Mouse (Mus musculus): ENCODE results near the gene Pabpc6. TPM values are rescaled to one million over a fixed set of nuclear protein-coding genes. Genes with fewer than 3 reads are reported as not detected.

Gene Pabpc6
- polyA plus RNA-seq, 1 experiment = not detected

- H3K27ac ChIP-seq (ENCODE audit: insufficient read depth, low read depth, low read length) = no peak overlapping the region
Measured at GRCm38 (mm10) chr17:9658651-9659050, 10.9 kb downstream of the Pabpc6 start.

GRCm38 (mm10) chr17:9654155-9654554 lies 15.4 kb downstream of the Pabpc6 start:
- no peak for TF ChIP-seq CTCF (IDR thresholded peaks at IDR 0.05; ENCODE audit: low read depth, low read length)
- no peak for TF ChIP-seq POLR2A (IDR thresholded peaks at IDR 0.05; ENCODE audit: borderline replicate concordance, low read depth, low read length)
- no peak overlapping the region for H3K27ac ChIP-seq (ENCODE audit: insufficient read depth, low read depth, low read length)
- H3K4me1 ChIP-seq (ENCODE audit: control insufficient read depth, insufficient read depth, low read length) = no peaks in the 10 kb centered on the region
- no peak overlapping the region for H3K4me3 ChIP-seq (ENCODE audit: insufficient read depth, low read length)

More at GRCm38 (mm10) chr17:9658651-9659050, 10.9 kb downstream of the Pabpc6 start:
- no peak overlapping the region for H3K4me3 ChIP-seq (ENCODE audit: insufficient read depth, low read length)
- no peak for TF ChIP-seq POLR2A (IDR thresholded peaks at IDR 0.05; ENCODE audit: borderline replicate concordance, low read depth, low read length)
- no peak for TF ChIP-seq CTCF (IDR thresholded peaks at IDR 0.05; ENCODE audit: low read depth, low read length)
- H3K4me1 ChIP-seq (ENCODE audit: control insufficient read depth, insufficient read depth, low read length) = no peaks in the 10 kb centered on the region

GRCm38 (mm10) chr17:9647644-9648043 lies 21.9 kb downstream of the Pabpc6 start:
- Histone ChIP-seq H3K27ac (ENCODE audit: insufficient read depth, low read depth, low read length) (no peak overlapping the region), H3K4me1 (ENCODE audit: control insufficient read depth, insufficient read depth, low read length) (no peaks in the 10 kb centered on the region), H3K4me3 (ENCODE audit: insufficient read depth, low read length) (no peak overlapping the region)
- TF ChIP-seq CTCF (IDR thresholded peaks at IDR 0.05; ENCODE audit: low read depth, low read length) = no peak
- TF ChIP-seq POLR2A (IDR thresholded peaks at IDR 0.05; ENCODE audit: borderline replicate concordance, low read depth, low read length) = no peak

- no peak overlapping the region for H3K4me3 ChIP-seq (ENCODE audit: insufficient read depth, low read length)
- H3K4me1 ChIP-seq (ENCODE audit: control insufficient read depth, insufficient read depth, low read length) = no peaks in the 10 kb centered on the region
- no peak overlapping the region for H3K27ac ChIP-seq (ENCODE audit: insufficient read depth, low read depth, low read length)
- no peak for TF ChIP-seq POLR2A (IDR thresholded peaks at IDR 0.05; ENCODE audit: borderline replicate concordance, low read depth, low read length)
- no peak for TF ChIP-seq CTCF (IDR thresholded peaks at IDR 0.05; ENCODE audit: low read depth, low read length)
Measured at GRCm38 (mm10) chr17:9643657-9644180, 25.8 kb downstream of the Pabpc6 start.

DNA sequence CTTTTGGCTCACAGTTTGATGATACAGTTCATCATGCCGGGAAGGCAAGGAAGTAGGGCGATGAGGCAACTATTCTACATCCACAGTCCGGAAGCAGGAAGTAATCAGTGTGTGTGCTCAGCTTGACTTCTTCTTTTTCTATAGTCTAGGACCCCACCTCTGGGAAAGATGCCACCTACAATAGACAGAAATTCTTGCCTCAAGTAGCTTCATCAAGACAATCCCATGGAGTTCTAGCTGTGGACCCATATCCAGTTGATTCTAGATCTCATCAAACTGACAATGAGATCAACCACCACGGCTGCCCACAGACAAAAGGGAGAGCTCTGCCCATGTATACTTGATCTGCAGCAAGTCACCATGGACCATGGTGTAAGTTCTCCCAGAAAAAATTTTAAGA lies 32.5 kb downstream of the Pabpc6 start:
- Histone ChIP-seq H3K27ac (ENCODE audit: insufficient read depth, low read depth, low read length) (no peak overlapping the region), H3K4me3 (ENCODE audit: insufficient read depth, low read length) (no peak overlapping the region), H3K4me1 (ENCODE audit: control insufficient read depth, insufficient read depth, low read length) (no peaks in the 10 kb centered on the region)
- TF ChIP-seq CTCF (IDR thresholded peaks at IDR 0.05; ENCODE audit: low read depth, low read length) (no peak), POLR2A (IDR thresholded peaks at IDR 0.05; ENCODE audit: borderline replicate concordance, low read depth, low read length) (no peak)

DNA sequence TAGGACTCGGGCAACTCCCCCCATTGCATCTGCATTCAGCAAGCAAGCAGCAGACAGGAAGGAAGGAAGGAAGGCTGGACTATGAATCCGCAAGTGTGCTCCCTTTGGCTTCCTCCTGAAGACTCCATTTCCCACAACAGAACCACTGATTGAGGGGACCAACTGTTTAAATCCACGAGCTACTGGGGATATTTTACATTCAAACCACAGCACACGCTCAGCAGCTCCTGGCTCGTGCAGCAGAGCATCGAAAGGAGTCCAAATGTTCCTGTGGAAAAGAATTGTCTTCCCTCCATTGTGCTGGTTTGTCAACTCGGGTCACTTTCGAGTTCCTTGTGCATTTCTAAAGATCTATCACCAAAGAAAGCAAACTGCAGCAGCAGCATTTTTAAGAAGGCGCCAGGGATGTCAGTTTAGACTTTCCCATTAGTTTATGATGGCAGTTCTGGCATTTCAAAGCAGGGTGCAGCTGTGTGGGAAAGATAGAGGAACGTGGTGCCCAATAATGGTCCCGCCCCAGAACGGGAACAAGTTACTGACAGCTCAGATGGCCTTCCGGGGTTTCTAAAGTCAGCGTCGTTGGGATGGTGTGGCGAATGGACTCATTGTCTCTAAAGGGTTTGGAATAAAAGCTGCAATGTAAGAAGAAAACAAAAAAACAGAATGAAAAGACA lies 36.8 kb downstream of the Pabpc6 start:
- H3K4me3 ChIP-seq (ENCODE audit: insufficient read depth, low read length) = no peak overlapping the region
- TF ChIP-seq CTCF (IDR thresholded peaks at IDR 0.05; ENCODE audit: low read depth, low read length) = no peak
- TF ChIP-seq POLR2A (IDR thresholded peaks at IDR 0.05; ENCODE audit: borderline replicate concordance, low read depth, low read length) = no peak
- H3K27ac ChIP-seq (ENCODE audit: insufficient read depth, low read depth, low read length) = no peak overlapping the region
- no peaks in the 10 kb centered on the region for H3K4me1 ChIP-seq (ENCODE audit: control insufficient read depth, insufficient read depth, low read length)

GRCm38 (mm10) chr17:9632140-9632539 lies 37.4 kb downstream of the Pabpc6 start:
- Histone ChIP-seq H3K4me1 (ENCODE audit: control insufficient read depth, insufficient read depth, low read length) (no peaks in the 10 kb centered on the region), H3K4me3 (ENCODE audit: insufficient read depth, low read length) (no peak overlapping the region), H3K27ac (ENCODE audit: insufficient read depth, low read depth, low read length) (no peak overlapping the region)
- TF ChIP-seq CTCF (IDR thresholded peaks at IDR 0.05; ENCODE audit: low read depth, low read length) = no peak
- TF ChIP-seq POLR2A (IDR thresholded peaks at IDR 0.05; ENCODE audit: borderline replicate concordance, low read depth, low read length) = no peak

- TF ChIP-seq POLR2A (IDR thresholded peaks at IDR 0.05; ENCODE audit: borderline replicate concordance, low read depth, low read length) = no peak
- no peak for TF ChIP-seq CTCF (IDR thresholded peaks at IDR 0.05; ENCODE audit: low read depth, low read length)
- H3K4me1 ChIP-seq (ENCODE audit: control insufficient read depth, insufficient read depth, low read length) = no peaks in the 10 kb centered on the region
- H3K27ac ChIP-seq (ENCODE audit: insufficient read depth, low read depth, low read length) = no peak overlapping the region
- H3K4me3 ChIP-seq (ENCODE audit: insufficient read depth, low read length) = no peak overlapping the region
Measured at GRCm38 (mm10) chr17:9631081-9631480, 38.4 kb downstream of the Pabpc6 start.

GRCm38 (mm10) chr17:9627011-9627410 lies 42.5 kb downstream of the Pabpc6 start:
- no peaks in the 10 kb centered on the region for H3K4me1 ChIP-seq (ENCODE audit: control insufficient read depth, insufficient read depth, low read length)
- H3K4me3 ChIP-seq (ENCODE audit: insufficient read depth, low read length) = no peak overlapping the region
- H3K27ac ChIP-seq (ENCODE audit: insufficient read depth, low read depth, low read length) = no peak overlapping the region
- TF ChIP-seq CTCF (IDR thresholded peaks at IDR 0.05; ENCODE audit: low read depth, low read length) (no peak), POLR2A (IDR thresholded peaks at IDR 0.05; ENCODE audit: borderline replicate concordance, low read depth, low read length) (no peak)

Other genes with a start within 250 kb of the Pabpc6 start
- not detected in 2 replicates for gene Gm17728, start 247.7 kb downstream of the Pabpc6 start, polyA plus RNA-seq (2012; ENCODE audit: insufficient read depth, insufficient read length, missing spikeins)

Data from bone marrow macrophage, adult 2 months (primary cell).